Mouse (Mus musculus): ENCODE measurements at regions not wholly inside any gene's neighbourhood (a gene's known extent, or its start where the extent isn't known, plus 50 kb on each side); places are given as distances from the start of the nearest gene placed in this dataset.

- no peaks in the 10 kb centered on the region for H3K36me3 ChIP-seq
- H3K9ac ChIP-seq (replicated peaks) = no peak overlapping the region
- H3K4me2 ChIP-seq (replicated peaks) = no peak overlapping the region
- WGBS = 75% methylated on average over 1 of the region's 1 CpGs
- H3K4me1 ChIP-seq = no peaks in the 10 kb centered on the region
- no peak overlapping the region for H3K4me3 ChIP-seq
- ATAC-seq (ENCODE audit: low FRiP score, low read depth) = peak; percentile 38; the same call in 1 of the 2 replicates
- H3K9me3 ChIP-seq = no peaks in the 10 kb centered on the region
- H3K27ac ChIP-seq (replicated peaks) = no peak overlapping the region
- no peaks in the 10 kb centered on the region for H3K27me3 ChIP-seq
Observed at GRCm38 (mm10) chr10:57434990-57435389, 51.2 kb upstream of the Hsf2 start.
